Mouse (Mus musculus) stomach, embryonic 15.5 days (tissue): ENCODE data around the gene Mov10l1. TPM values are rescaled to one million over a fixed set of nuclear protein-coding genes. Genes with fewer than 3 reads are reported as not detected.

Experiments
- ATAC-seq: fragments of 200-750 bp; cut with Nextera tagmentation; 2 replicates; pipeline ENCODE4 v1.8.0; 2017; ENCODE audit warnings: low read depth, moderate number of reproducible peaks, moderate TSS enrichment; ENCODE audit not compliant: insufficient read depth, low FRiP score
- H3K27ac ChIP-seq: fragments of 300-500 bp; sonication (generic); 2 replicates; pipeline ENCODE4 v1.5.1; 2015; ENCODE audit warnings: mild to moderate bottlenecking, inconsistent platforms
- H3K27me3 ChIP-seq: fragments of 300-500 bp; sonication (generic); replicated peaks from 2 replicates; pipeline ENCODE4 v1.6.1; 2015; ENCODE audit warnings: inconsistent platforms
- H3K36me3 ChIP-seq: fragments of 300-500 bp; sonication (generic); 2 replicates; pipeline ENCODE4 v1.6.1; 2015; ENCODE audit warnings: inconsistent platforms
- H3K4me1 ChIP-seq: fragments of 300-500 bp; sonication (generic); 2 replicates; pipeline ENCODE4 v1.6.1; 2015; ENCODE audit warnings: inconsistent platforms
- H3K4me2 ChIP-seq: fragments of 300-500 bp; sonication (generic); 2 replicates; pipeline ENCODE4 v1.6.1; 2015; ENCODE audit warnings: mild to moderate bottlenecking, inconsistent platforms
- H3K4me3 ChIP-seq: fragments of 300-500 bp; sonication (generic); replicated peaks from 2 replicates; pipeline ENCODE4 v1.5.1; 2015; ENCODE audit warnings: inconsistent platforms
- H3K9ac ChIP-seq: fragments of 300-500 bp; sonication (generic); 2 replicates; pipeline ENCODE4 v1.6.1; 2015; ENCODE audit warnings: inconsistent platforms
- H3K9me3 ChIP-seq: fragments of 300-500 bp; sonication (generic); 2 replicates; pipeline ENCODE4 v1.6.1; 2016; ENCODE audit warnings: inconsistent platforms
- WGBS: fragments of 180-500 bp; shearing (Covaris S2); methylation state at CpG from one replicate; pipeline ENCODE4 v1.1.7; 2015; 5-methylcytosine and 5-hydroxymethylcytosine counted together
- polyA plus RNA-seq: library from polyadenylated mRNA; unstranded; fragments of >200 nt; fragmentation: Nextera tagmentation; extraction: Ambion mirVana; gene quantifications from 2 replicates; pipeline ENCODE4 v1.2.1, GENCODE M21; 2015

The Mov10l1 gene
- polyA plus RNA-seq, 1 experiment from 2014 or later, result 0.08 TPM

- ATAC-seq, result no peak
- Histone ChIP-seq H3K27ac (no peak overlapping the region), H3K27me3 (no peaks in the 10 kb centered on the region), H3K9ac (no peak overlapping the region), H3K4me3 (no peak overlapping the region), H3K4me2 (no peak overlapping the region), H3K4me1 (no peaks in the 10 kb centered on the region), H3K9me3 (no peaks in the 10 kb centered on the region), H3K36me3 (no peaks in the 10 kb centered on the region)
- 89% methylated on average over 2 of the region's 2 CpGs for WGBS
Measured at GRCm38 (mm10) chr15:88964070-88964578, 18.6 kb upstream of the Mov10l1 start.

- no peak overlapping the region for H3K4me2 ChIP-seq
- no peaks in the 10 kb centered on the region for H3K27me3 ChIP-seq
- no peaks in the 10 kb centered on the region for H3K4me1 ChIP-seq
- H3K36me3 ChIP-seq, result no peaks in the 10 kb centered on the region
- ATAC-seq, result no peak
- H3K27ac ChIP-seq, result no peak overlapping the region
- H3K9ac ChIP-seq, result no peak overlapping the region
- no peak overlapping the region for H3K4me3 ChIP-seq
- H3K9me3 ChIP-seq, result no peaks in the 10 kb centered on the region
- WGBS, result 84% methylated on average over 4 of the region's 4 CpGs
Measured at GRCm38 (mm10) chr15:88972300-88972699, 10.4 kb upstream of the Mov10l1 start.

GRCm38 (mm10) chr15:88978281-88979137 lies 4.2 kb upstream of the Mov10l1 start, which contains the start of gene Mlc1:
Gene Mlc1 (minus strand): TSS chr15:88979007.
- Histone ChIP-seq H3K27ac (no peak within 1 kb of the TSS), H3K4me2 (no peak within 1 kb of the TSS), H3K36me3 (no peaks in the 10 kb centered on the region), H3K4me3 (no peak within 1 kb of the TSS), H3K4me1 (no peaks in the 10 kb centered on the region), H3K9ac (no peak within 1 kb of the TSS), H3K9me3 (no peaks in the 10 kb centered on the region), H3K27me3 (no peaks in the 10 kb centered on the region)
- ATAC-seq, result no peak
- 78% methylated on average over 10 of the region's 10 CpGs for WGBS

GRCm38 (mm10) chr15:88979138-88979446 lies 3.6 kb upstream of the Mov10l1 start:
- no peak for ATAC-seq
- H3K4me3 ChIP-seq, result no peak overlapping the region
- H3K4me2 ChIP-seq, result no peak overlapping the region
- H3K9me3 ChIP-seq, result no peaks in the 10 kb centered on the region
- H3K4me1 ChIP-seq, result no peaks in the 10 kb centered on the region
- H3K36me3 ChIP-seq, result no peaks in the 10 kb centered on the region
- no peaks in the 10 kb centered on the region for H3K27me3 ChIP-seq
- no peak overlapping the region for H3K9ac ChIP-seq
- H3K27ac ChIP-seq, result no peak overlapping the region
- 68% methylated on average over 3 of the region's 3 CpGs for WGBS

GRCm38 (mm10) chr15:88989236-88989635 lies 6.5 kb downstream of the Mov10l1 start:
- H3K27ac ChIP-seq, result no peak overlapping the region
- no peak overlapping the region for H3K4me2 ChIP-seq
- H3K36me3 ChIP-seq, result no peaks in the 10 kb centered on the region
- H3K9ac ChIP-seq, result no peak overlapping the region
- 36% methylated on average over 2 of the region's 2 CpGs for WGBS
- H3K4me3 ChIP-seq, result no peak overlapping the region
- no peak for ATAC-seq
- H3K4me1 ChIP-seq, result no peaks in the 10 kb centered on the region
- H3K9me3 ChIP-seq, result no peaks in the 10 kb centered on the region
- no peaks in the 10 kb centered on the region for H3K27me3 ChIP-seq

- no peak overlapping the region for H3K4me3 ChIP-seq
- 71% methylated on average over 8 of the region's 8 CpGs for WGBS
- ATAC-seq, result no peak
Measured at GRCm38 (mm10) chr15:88998636-88999035, 15.9 kb downstream of the Mov10l1 start.

GRCm38 (mm10) chr15:88999124-88999523 lies 16.4 kb downstream of the Mov10l1 start:
- Histone ChIP-seq H3K27me3 (no peaks in the 10 kb centered on the region), H3K9me3 (no peaks in the 10 kb centered on the region), H3K9ac (no peak overlapping the region), H3K4me2 (no peak overlapping the region), H3K27ac (no peak overlapping the region), H3K4me3 (no peak overlapping the region), H3K4me1 (no peaks in the 10 kb centered on the region), H3K36me3 (no peaks in the 10 kb centered on the region)
- no peak for ATAC-seq
- WGBS, result 71% methylated on average over 2 of the region's 2 CpGs

More at GRCm38 (mm10) chr15:88998636-88999035, 15.9 kb downstream of the Mov10l1 start:
- no peaks in the 10 kb centered on the region for H3K4me1 ChIP-seq
- no peaks in the 10 kb centered on the region for H3K9me3 ChIP-seq
- H3K36me3 ChIP-seq, result no peaks in the 10 kb centered on the region
- no peak overlapping the region for H3K9ac ChIP-seq
- H3K4me2 ChIP-seq, result no peak overlapping the region
- no peak overlapping the region for H3K27ac ChIP-seq
- no peaks in the 10 kb centered on the region for H3K27me3 ChIP-seq

- no peaks in the 10 kb centered on the region for H3K36me3 ChIP-seq
- H3K4me2 ChIP-seq, result no peak overlapping the region
- no peaks in the 10 kb centered on the region for H3K27me3 ChIP-seq
- no peak overlapping the region for H3K9ac ChIP-seq
- ATAC-seq, result no peak
- H3K4me1 ChIP-seq, result no peaks in the 10 kb centered on the region
- H3K27ac ChIP-seq, result no peak overlapping the region
- no peaks in the 10 kb centered on the region for H3K9me3 ChIP-seq
- no peak overlapping the region for H3K4me3 ChIP-seq
- 47% methylated on average over 2 of the region's 2 CpGs for WGBS
Measured at GRCm38 (mm10) chr15:89000367-89000766, 17.7 kb downstream of the Mov10l1 start.

- H3K27ac ChIP-seq, result no peak overlapping the region
- H3K4me2 ChIP-seq, result no peak overlapping the region
- H3K27me3 ChIP-seq, result no peaks in the 10 kb centered on the region
- no peak for ATAC-seq
- H3K9me3 ChIP-seq, result no peaks in the 10 kb centered on the region
- H3K36me3 ChIP-seq, result no peaks in the 10 kb centered on the region
- 72% methylated on average over 3 of the region's 3 CpGs for WGBS
- H3K4me3 ChIP-seq, result no peak overlapping the region
- no peaks in the 10 kb centered on the region for H3K4me1 ChIP-seq
- H3K9ac ChIP-seq, result no peak overlapping the region
Measured at GRCm38 (mm10) chr15:89001245-89001644, 18.5 kb downstream of the Mov10l1 start.

GRCm38 (mm10) chr15:89007002-89007401 lies 24.3 kb downstream of the Mov10l1 start:
- no peak overlapping the region for H3K4me2 ChIP-seq
- no peaks in the 10 kb centered on the region for H3K4me1 ChIP-seq
- no peak overlapping the region for H3K4me3 ChIP-seq
- no peaks in the 10 kb centered on the region for H3K27me3 ChIP-seq
- no peak overlapping the region for H3K27ac ChIP-seq
- no peak for ATAC-seq
- H3K9me3 ChIP-seq, result no peaks in the 10 kb centered on the region
- H3K9ac ChIP-seq, result no peak overlapping the region
- H3K36me3 ChIP-seq, result no peaks in the 10 kb centered on the region
- WGBS, result 85% methylated on average over 7 of the region's 7 CpGs

GRCm38 (mm10) chr15:89007781-89008180 lies 25.1 kb downstream of the Mov10l1 start:
- Histone ChIP-seq H3K27me3 (no peaks in the 10 kb centered on the region), H3K4me2 (no peak overlapping the region), H3K4me3 (no peak overlapping the region), H3K27ac (no peak overlapping the region), H3K4me1 (no peaks in the 10 kb centered on the region), H3K36me3 (no peaks in the 10 kb centered on the region), H3K9ac (no peak overlapping the region), H3K9me3 (no peaks in the 10 kb centered on the region)
- no peak for ATAC-seq
- WGBS, result 73% methylated on average over 5 of the region's 5 CpGs

- Histone ChIP-seq H3K4me1 (no peaks in the 10 kb centered on the region), H3K27me3 (no peaks in the 10 kb centered on the region), H3K9ac (no peak overlapping the region), H3K9me3 (no peaks in the 10 kb centered on the region), H3K36me3 (no peaks in the 10 kb centered on the region), H3K4me3 (no peak overlapping the region), H3K4me2 (no peak overlapping the region), H3K27ac (no peak overlapping the region)
- 80% methylated on average over 3 of the region's 3 CpGs for WGBS
- ATAC-seq, result no peak
Measured at GRCm38 (mm10) chr15:89016722-89017121, 34.0 kb downstream of the Mov10l1 start.
